Comparison of ENCODE assay signal across 25 mouse cellular contexts in the genomic region with DNA sequence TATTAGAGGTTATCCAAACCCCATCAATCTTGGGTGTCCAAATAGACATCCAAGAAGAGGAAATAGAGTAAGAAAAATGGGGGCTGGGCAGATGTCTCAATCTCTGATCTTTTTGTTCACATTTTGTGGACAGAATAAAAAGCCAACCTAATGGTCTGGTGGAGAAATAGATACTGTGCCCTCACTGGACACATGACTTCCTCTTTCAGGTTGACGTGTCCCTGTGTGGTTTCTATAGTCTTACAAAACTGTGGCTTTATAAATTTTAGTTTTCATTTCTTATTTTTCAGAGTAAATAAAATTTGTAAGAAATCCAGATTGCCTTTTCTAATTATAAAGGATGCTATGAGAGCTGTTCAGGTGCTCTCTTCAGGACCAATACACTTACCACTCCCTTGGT. TPM values are rescaled to one million over a fixed set of nuclear protein-coding genes. Genes with fewer than 3 reads are reported as not detected.
DNase-seq lines count a peak whose midpoint lies in the region; TF ChIP-seq lines count a peak whose summit lies in the region.
"Had no signal": no experiment of that assay in that cellular context is flagged by ENCODE, and none has a peak within 500 bp of the region (broad histone marks: within the 10 kb centered on the region; RNA-seq: fewer than 3 reads in every experiment).

No protein-coding gene starts in this region.

- no peak overlapping the region for H3K9ac ChIP-seq in MEL (ENCODE audit: control insufficient read depth, low read depth, low read length, poor library complexity, severe bottlenecking)
- H3K9ac ChIP-seq: embryonic facial prominence, embryonic 15.5 days; forebrain, embryonic 15.5 days; heart, embryonic 13.5 days; hindbrain, embryonic 13.5 days; liver, embryonic 13.5 days; lung, embryonic 14.5 days; midbrain, embryonic 12.5 days; neural tube, embryonic 12.5 days had no signal

- peak; percentile 69 for DNase-seq in lung, postnatal 36 days
- DNase-seq in lung, postnatal 25 days (ENCODE audit: low spot score), result no peak
- DNase-seq in MEL (ENCODE audit: low read depth, low spot score), result peak; percentile 32
- DNase-seq in skeletal muscle tissue, adult 2 months (ENCODE audit: low read depth, low spot score), result peak; percentile 23
- no peak for DNase-seq in thymus, adult 18-20 months
- no peak for DNase-seq in embryo, embryonic 10.5 days (ENCODE audit: low spot score)
- DNase-seq in cerebellum, postnatal 36 days, result no peak
- DNase-seq: adrenal gland, adult 2 months; cerebellum, adult 11-12 months; cerebellum, postnatal 14 days; heart, postnatal 14 days; kidney, adult 18-20 months; layer of hippocampus, postnatal 36 days; liver, embryonic 13.5 days; lung, embryonic 14.5 days; lung, postnatal 4 days had no signal

- H3K79me2 ChIP-seq in MEL (ENCODE audit: control insufficient read depth, insufficient read depth, low read length, poor library complexity), result no peaks in the 10 kb centered on the region
- no peaks in the 10 kb centered on the region for H3K79me2 ChIP-seq in macrophage (ENCODE audit: inconsistent target)

- H3K27ac ChIP-seq in MEL (ENCODE audit: control insufficient read depth, low read depth, low read length) (no peak overlapping the region), macrophage (peak overlapping the region; percentile 94)
- H3K27ac ChIP-seq: embryonic facial prominence, embryonic 15.5 days; forebrain, embryonic 15.5 days; heart, embryonic 13.5 days; hindbrain, embryonic 13.5 days; kidney, postnatal 0 days; liver, embryonic 13.5 days; midbrain, embryonic 12.5 days; neural tube, embryonic 12.5 days; stomach, postnatal 0 days had no signal

- H3K9me3 ChIP-seq in MEL (replicated peaks; ENCODE audit: insufficient read depth, low read length), result no peaks in the 10 kb centered on the region
- H3K9me3 ChIP-seq: embryonic facial prominence, embryonic 15.5 days; forebrain, embryonic 15.5 days; hindbrain, embryonic 13.5 days; liver, embryonic 13.5 days; midbrain, embryonic 12.5 days; neural tube, embryonic 12.5 days had no signal

- H3K36me3 ChIP-seq in MEL (ENCODE audit: control insufficient read depth in 1 of 2, insufficient read depth in 2 of 2, low read length in 2 of 2) (no peaks in the 10 kb centered on the region), macrophage (ENCODE audit: inconsistent target) (0 out of 2 replicates have a peak, but pooled peaks cover under 1% of the 10 kb centered on the region)
- H3K36me3 ChIP-seq: embryonic facial prominence, embryonic 15.5 days; forebrain, embryonic 15.5 days; heart, embryonic 13.5 days; hindbrain, embryonic 13.5 days; liver, embryonic 13.5 days; midbrain, embryonic 12.5 days; neural tube, embryonic 12.5 days had no signal

- H3K27me3 ChIP-seq in MEL (ENCODE audit: control insufficient read depth in 1 of 2, insufficient read depth in 2 of 2, low read length in 2 of 2), result no peaks in the 10 kb centered on the region
- H3K27me3 ChIP-seq: embryonic facial prominence, embryonic 15.5 days; forebrain, embryonic 15.5 days; heart, embryonic 13.5 days; hindbrain, embryonic 13.5 days; liver, embryonic 13.5 days; midbrain, embryonic 12.5 days; neural tube, embryonic 12.5 days had no signal

- WGBS in macrophage (ENCODE audit: missing documents), result 0% methylated on average over 1 of the region's 1 CpGs

- no peaks in the 10 kb centered on the region for H3K4me1 ChIP-seq in MEL (ENCODE audit: control insufficient read depth in 1 of 2, insufficient read depth in 2 of 2, low read length in 2 of 2)
- H3K4me1 ChIP-seq: embryonic facial prominence, embryonic 15.5 days; forebrain, embryonic 15.5 days; heart, embryonic 13.5 days; hindbrain, embryonic 13.5 days; midbrain, embryonic 12.5 days; neural tube, embryonic 12.5 days had no signal

- TF ChIP-seq RAD21 in MEL (IDR thresholded peaks at IDR 0.05; ENCODE audit: low read depth, low read length), result no peak

- H3K4me3 ChIP-seq in MEL (ENCODE audit: control insufficient read depth in 1 of 2, insufficient read depth in 1 of 2, low read depth in 2 of 2, low read length in 2 of 2) (no peak overlapping the region), macrophage (ENCODE audit: inconsistent target) (no peak overlapping the region)
- H3K4me3 ChIP-seq: embryonic facial prominence, embryonic 15.5 days; forebrain, embryonic 15.5 days; heart, embryonic 13.5 days; hindbrain, embryonic 13.5 days; liver, embryonic 13.5 days; midbrain, embryonic 12.5 days; neural tube, embryonic 12.5 days had no signal

- no peak for TF ChIP-seq CTCF in MEL (IDR thresholded peaks at IDR 0.05 in 2 of 3, conservative IDR thresholded peaks at IDR 0.05 in 1 of 3; ENCODE audit: control insufficient read depth in 1 of 3, insufficient read depth in 1 of 3, low read depth in 2 of 3, low read length in 3 of 3, poor library complexity in 1 of 3, severe bottlenecking in 1 of 3)

- TF ChIP-seq POLR2A in MEL (IDR thresholded peaks at IDR 0.05; ENCODE audit: control insufficient read depth in 1 of 2, insufficient read depth in 1 of 2, low read depth in 1 of 2, low read length in 2 of 2, poor library complexity in 1 of 2), result no peak

- TF ChIP-seq EP300 in MEL (IDR thresholded peaks at IDR 0.05; ENCODE audit: low read depth in 1 of 2, low read length in 2 of 2), result no peak; a peak in 1 of 4 replicates

TF ChIP-seq in MEL, 35 proteins besides CTCF, POLR2A, EP300 and RAD21:
- TF ChIP-seq NRF1 (IDR thresholded peaks at IDR 0.05; ENCODE audit: insufficient read depth, low read depth, low read length, poor library complexity, severe bottlenecking) (no peak), HCFC1 (IDR thresholded peaks at IDR 0.05; ENCODE audit: low read depth, low read length) (no peak), USF1 (IDR thresholded peaks at IDR 0.05; ENCODE audit: low read depth, low read length) (0 out of 2 replicates have a peak, but pooled peaks have one; percentile 30), CHD1 (IDR thresholded peaks at IDR 0.05; ENCODE audit: low read depth, low read length) (no peak)

RNA-seq across cellular contexts. Expression of a gene that starts 22.3 kb away (rescaled TPM):
- total RNA-seq in MEL (2012; rRNA removed), result 0.04 TPM in 1 of 2 replicates, not detected in the other
- polyA plus RNA-seq in MEL (2012; ENCODE audit: insufficient read depth in 1 of 2, insufficient read length in 2 of 2, low read depth in 1 of 2, low replicate concordance in 2 of 2, missing spikeins in 1 of 2) (under 1 TPM in 1 of 2 experiments, not detected in 1; 0.68 TPM), macrophage (2018) (25.3 to 36.3 TPM (median 25.4 TPM) in 3 replicates)
- total RNA-seq in macrophage (2018; cell fraction: chromatin; rRNA removed), result 10 to 100 TPM in 24 of 26 experiments, 1 to 10 TPM in 2; 6.4 to 67.8 (median 36.9) TPM
- 10 to 100 TPM; 11.2 to 47.8 (median 22.9) TPM for total RNA-seq in macrophage (2018; cell fraction: cytosol; rRNA removed)
- total RNA-seq in macrophage (2018; cell fraction: nucleus; rRNA removed), result 100 to 1,000 TPM in 3 of 26 experiments, 10 to 100 TPM in 23; 35.1 to 108 (median 75.8) TPM

RNA-seq across cellular contexts. Expression of a gene that starts 41.9 kb away (rescaled TPM):
- total RNA-seq in MEL (2012; rRNA removed), result 6.2 and 10.8 TPM in 2 replicates
- polyA plus RNA-seq in MEL (2012; ENCODE audit: insufficient read depth in 1 of 2, insufficient read length in 2 of 2, low read depth in 1 of 2, low replicate concordance in 2 of 2, missing spikeins in 1 of 2) (1 to 10 TPM in 1 of 2 experiments, not detected in 1; 4.1 TPM), macrophage (2018) (12.0 to 16.3 TPM (median 12.9 TPM) in 3 replicates)
- 1 to 10 TPM in 22 of 26 experiments, under 1 TPM in 4; 0.13 to 3.2 (median 1.6) TPM for total RNA-seq in macrophage (2018; cell fraction: chromatin; rRNA removed)
- total RNA-seq in macrophage (2018; cell fraction: cytosol; rRNA removed), result 10 to 100 TPM in 7 of 26 experiments, 1 to 10 TPM in 19; 3.3 to 16.4 (median 8.1) TPM
- 10 to 100 TPM in 16 of 26 experiments, 1 to 10 TPM in 10; 3.2 to 27.2 (median 11.5) TPM for total RNA-seq in macrophage (2018; cell fraction: nucleus; rRNA removed)

Comparison
In these comparisons a context has a peak if more than half of its experiments do, and no peak if none do; other contexts are left out.
1. DNase-seq: peak in lung, postnatal 36 days (single experiment), MEL (single experiment) and skeletal muscle tissue, adult 2 months (single experiment); none in lung, postnatal 25 days (single experiment), thymus, adult 18-20 months (0 of 2), embryo, embryonic 10.5 days (single experiment) and cerebellum, postnatal 36 days (0 of 2).
2. RNA of a gene that starts 22.3 kb away (polyA plus RNA-seq): 25.3 to 36.3 TPM in macrophage; 0.68 TPM in MEL; every median in the first group is over 10 times any median in the second.